Mouse (Mus musculus) midbrain, embryonic 12.5 days (tissue): ENCODE results near the gene Cep112. TPM values are rescaled to one million over a fixed set of nuclear protein-coding genes. Genes with fewer than 3 reads are reported as not detected.

Source experiments
- ATAC-seq: fragments of 200-750 bp; cut with Nextera tagmentation; 2 replicates; pipeline ENCODE4 v1.8.0; 2017; ENCODE audit warnings: low read depth, moderate TSS enrichment, moderate library complexity; ENCODE audit not compliant: low FRiP score
- H3K27ac ChIP-seq: fragments of 300-500 bp; sonication (generic); replicated peaks from 2 replicates; pipeline ENCODE4 v1.5.1; 2016; ENCODE audit warnings: mild to moderate bottlenecking
- H3K27me3 ChIP-seq: fragments of 300-500 bp; sonication (generic); 2 replicates; pipeline ENCODE4 v1.6.1; 2016; ENCODE audit warnings: mild to moderate bottlenecking
- H3K36me3 ChIP-seq: fragments of 300-500 bp; sonication (generic); 2 replicates; pipeline ENCODE4 v1.6.1; 2016
- H3K4me1 ChIP-seq: fragments of 300-500 bp; sonication (generic); 2 replicates; pipeline ENCODE4 v1.6.1; 2016
- H3K4me2 ChIP-seq: fragments of 300-500 bp; sonication (generic); replicated peaks from 2 replicates; pipeline ENCODE4 v1.6.1; 2016; ENCODE audit warnings: mild to moderate bottlenecking, moderate library complexity
- H3K4me3 ChIP-seq: fragments of 300-500 bp; sonication (generic); 2 replicates; pipeline ENCODE4 v1.5.1; 2016; ENCODE audit warnings: mild to moderate bottlenecking
- H3K9ac ChIP-seq: fragments of 300-500 bp; sonication (generic); replicated peaks from 2 replicates; pipeline ENCODE4 v1.6.1; 2016; ENCODE audit warnings: mild to moderate bottlenecking, moderate library complexity
- H3K9me3 ChIP-seq: fragments of 300-500 bp; sonication (generic); 2 replicates; pipeline ENCODE4 v1.6.1; 2016; ENCODE audit warnings: mild to moderate bottlenecking
- WGBS: fragments of 180-500 bp; shearing (Covaris S2); methylation state at CpG from one replicate; pipeline ENCODE4 v1.1.7; 2016; 5-methylcytosine and 5-hydroxymethylcytosine counted together
- polyA plus RNA-seq: library from polyadenylated mRNA; unstranded; fragments of >200 nt; fragmentation: Nextera tagmentation; extraction: Ambion mirVana; gene quantifications from 2 replicates; pipeline ENCODE4 v1.2.1, GENCODE M21; 2016

The Cep112 gene
- polyA plus RNA-seq, 1 experiment from 2014 or later: 30.1 TPM

- Histone ChIP-seq H3K36me3 (no peaks in the 10 kb centered on the region; the same call in 1 of the 2 replicates), H3K27me3 (no peaks in the 10 kb centered on the region), H3K9me3 (0 out of 2 replicates have a peak, but pooled peaks cover 2% of the 10 kb centered on the region), H3K9ac (no peak overlapping the region), H3K4me2 (no peak overlapping the region), H3K4me1 (no peaks in the 10 kb centered on the region), H3K27ac (no peak overlapping the region), H3K4me3 (no peak overlapping the region)
- 85% methylated on average over 4 of the region's 4 CpGs for WGBS
- ATAC-seq: no peak
Observed at GRCm38 (mm10) chr11:108828374-108829025, 403.5 kb downstream of the Cep112 start.

- Histone ChIP-seq H3K4me2 (no peak overlapping the region), H3K9me3 (no peaks in the 10 kb centered on the region), H3K4me1 (peaks cover 7% of the 10 kb centered on the region), H3K27ac (no peak overlapping the region), H3K36me3 (no peaks in the 10 kb centered on the region), H3K9ac (no peak overlapping the region), H3K4me3 (no peak overlapping the region), H3K27me3 (0 out of 2 replicates have a peak, but pooled peaks cover 3% of the 10 kb centered on the region)
- WGBS: 17% methylated on average over 4 of the region's 4 CpGs
- peak; percentile 90; the same call in 1 of the 2 replicates for ATAC-seq
Observed at GRCm38 (mm10) chr11:108836706-108837105, 411.7 kb downstream of the Cep112 start.

GRCm38 (mm10) chr11:108840195-108840594 is 415.2 kb downstream of the Cep112 start:
- ATAC-seq: no peak
- WGBS: 85% methylated on average over 3 of the region's 3 CpGs
- H3K27ac ChIP-seq: no peak overlapping the region

GRCm38 (mm10) chr11:108842765-108843164 is 417.8 kb downstream of the Cep112 start:
- H3K9me3 ChIP-seq: no peaks in the 10 kb centered on the region
- H3K36me3 ChIP-seq: no peaks in the 10 kb centered on the region
- 0 out of 2 replicates have a peak, but pooled peaks cover 3% of the 10 kb centered on the region for H3K27me3 ChIP-seq
- no peak for ATAC-seq
- no peak overlapping the region for H3K4me3 ChIP-seq
- H3K4me1 ChIP-seq: no peaks in the 10 kb centered on the region
- H3K27ac ChIP-seq: no peak overlapping the region
- H3K9ac ChIP-seq: no peak overlapping the region
- WGBS: 52% methylated on average over 2 of the region's 2 CpGs
- no peak overlapping the region for H3K4me2 ChIP-seq

More at GRCm38 (mm10) chr11:108840195-108840594, 415.2 kb downstream of the Cep112 start:
- H3K4me1 ChIP-seq: peaks cover 7% of the 10 kb centered on the region
- H3K27me3 ChIP-seq: 0 out of 2 replicates have a peak, but pooled peaks cover 3% of the 10 kb centered on the region
- H3K9me3 ChIP-seq: no peaks in the 10 kb centered on the region
- H3K9ac ChIP-seq: no peak overlapping the region
- H3K4me2 ChIP-seq: no peak overlapping the region
- H3K4me3 ChIP-seq: no peak overlapping the region
- no peaks in the 10 kb centered on the region for H3K36me3 ChIP-seq

- Histone ChIP-seq H3K4me3 (no peak overlapping the region), H3K4me2 (no peak overlapping the region), H3K27me3 (no peaks in the 10 kb centered on the region), H3K9ac (no peak overlapping the region), H3K9me3 (no peaks in the 10 kb centered on the region), H3K4me1 (no peaks in the 10 kb centered on the region), H3K27ac (no peak overlapping the region), H3K36me3 (peaks cover 12% of the 10 kb centered on the region; the same call in 1 of the 2 replicates)
- WGBS: 76% methylated on average over 2 of the region's 2 CpGs
- no peak for ATAC-seq
Observed at GRCm38 (mm10) chr11:108845971-108846370, 421.0 kb downstream of the Cep112 start.

- peaks cover 12% of the 10 kb centered on the region; the same call in 1 of the 2 replicates for H3K36me3 ChIP-seq
- no peaks in the 10 kb centered on the region for H3K9me3 ChIP-seq
- no peaks in the 10 kb centered on the region for H3K27me3 ChIP-seq
- WGBS: 93% methylated on average over 3 of the region's 3 CpGs
- no peak for ATAC-seq
- H3K4me1 ChIP-seq: no peaks in the 10 kb centered on the region
- no peak overlapping the region for H3K9ac ChIP-seq
- H3K4me3 ChIP-seq: no peak overlapping the region
- H3K4me2 ChIP-seq: no peak overlapping the region
- no peak overlapping the region for H3K27ac ChIP-seq
Observed at GRCm38 (mm10) chr11:108846479-108846878, 421.5 kb downstream of the Cep112 start.

- H3K4me1 ChIP-seq: no peaks in the 10 kb centered on the region
- no peaks in the 10 kb centered on the region for H3K27me3 ChIP-seq
- no peaks in the 10 kb centered on the region for H3K9me3 ChIP-seq
- peaks cover 12% of the 10 kb centered on the region; the same call in 1 of the 2 replicates for H3K36me3 ChIP-seq
- WGBS: 89% methylated on average over 1 of the region's 1 CpGs
- H3K4me3 ChIP-seq: no peak overlapping the region
- no peak for ATAC-seq
- no peak overlapping the region for H3K4me2 ChIP-seq
- no peak overlapping the region for H3K27ac ChIP-seq
- no peak overlapping the region for H3K9ac ChIP-seq
Observed at GRCm38 (mm10) chr11:108851771-108852170, 426.8 kb downstream of the Cep112 start.

GRCm38 (mm10) chr11:108857254-108857653 is 432.3 kb downstream of the Cep112 start:
- no peak overlapping the region for H3K9ac ChIP-seq
- H3K4me1 ChIP-seq: peaks cover 15% of the 10 kb centered on the region
- no peaks in the 10 kb centered on the region for H3K27me3 ChIP-seq
- WGBS: 61% methylated on average over 6 of the region's 6 CpGs
- no peak overlapping the region for H3K4me2 ChIP-seq
- H3K9me3 ChIP-seq: no peaks in the 10 kb centered on the region
- no peak for ATAC-seq
- H3K36me3 ChIP-seq: no peaks in the 10 kb centered on the region
- no peak overlapping the region for H3K4me3 ChIP-seq
- no peak overlapping the region for H3K27ac ChIP-seq

GRCm38 (mm10) chr11:108857678-108858338 is 432.8 kb downstream of the Cep112 start:
- 39% methylated on average over 7 of the region's 7 CpGs for WGBS
- Histone ChIP-seq H3K9ac (no peak overlapping the region), H3K27ac (no peak overlapping the region), H3K27me3 (no peaks in the 10 kb centered on the region), H3K4me1 (peaks cover 19% of the 10 kb centered on the region), H3K4me3 (no peak overlapping the region), H3K36me3 (no peaks in the 10 kb centered on the region), H3K4me2 (no peak overlapping the region), H3K9me3 (no peaks in the 10 kb centered on the region)
- ATAC-seq: no peak

GRCm38 (mm10) chr11:108858339-108858804 is 433.4 kb downstream of the Cep112 start:
- no peak for ATAC-seq
- H3K27ac ChIP-seq: no peak overlapping the region
- H3K4me1 ChIP-seq: peaks cover 19% of the 10 kb centered on the region
- H3K4me3 ChIP-seq: no peak overlapping the region
- no peaks in the 10 kb centered on the region for H3K9me3 ChIP-seq
- no peak overlapping the region for H3K9ac ChIP-seq
- 63% methylated on average over 3 of the region's 3 CpGs for WGBS
- no peaks in the 10 kb centered on the region for H3K36me3 ChIP-seq
- H3K4me2 ChIP-seq: no peak overlapping the region
- H3K27me3 ChIP-seq: no peaks in the 10 kb centered on the region

- H3K9ac ChIP-seq: no peak overlapping the region
- no peak overlapping the region for H3K4me2 ChIP-seq
- no peak overlapping the region for H3K27ac ChIP-seq
- H3K4me3 ChIP-seq: no peak overlapping the region
- no peaks in the 10 kb centered on the region for H3K36me3 ChIP-seq
- H3K4me1 ChIP-seq: peaks cover 19% of the 10 kb centered on the region
- WGBS: 93% methylated on average over 6 of the region's 6 CpGs
- H3K27me3 ChIP-seq: no peaks in the 10 kb centered on the region
- H3K9me3 ChIP-seq: no peaks in the 10 kb centered on the region
- ATAC-seq: no peak
Observed at GRCm38 (mm10) chr11:108858846-108859245, 433.9 kb downstream of the Cep112 start.

- ATAC-seq: no peak
- Histone ChIP-seq H3K4me3 (no peak overlapping the region), H3K27me3 (no peaks in the 10 kb centered on the region), H3K4me2 (no peak overlapping the region), H3K9me3 (no peaks in the 10 kb centered on the region), H3K27ac (no peak overlapping the region), H3K9ac (no peak overlapping the region), H3K4me1 (peaks cover 16% of the 10 kb centered on the region), H3K36me3 (no peaks in the 10 kb centered on the region)
- WGBS: 60% methylated on average over 6 of the region's 6 CpGs
Observed at GRCm38 (mm10) chr11:108862360-108862759, 437.4 kb downstream of the Cep112 start.
